35 mouse cellular contexts compared by ENCODE assay signal in genomic region chr1:74135326-74135950, GRCm38 (mm10). TPM values are rescaled to one million over a fixed set of nuclear protein-coding genes. Genes with fewer than 3 reads are reported as not detected.
DNase-seq lines count a peak whose midpoint lies in the region; ATAC-seq and TF ChIP-seq lines count a peak whose summit lies in the region.
"Had no signal": no experiment of that assay in that cellular context is flagged by ENCODE, and none has a peak within 500 bp of the region (broad histone marks: within the 10 kb centered on the region; RNA-seq: fewer than 3 reads in every experiment).

No protein-coding gene starts in this region.

- H3K27me3 ChIP-seq in megakaryocyte, embryonic 14.5 days (replicated peaks) = peaks cover 37% of the 10 kb centered on the region
- H3K27me3 ChIP-seq in Patski (peaks cover 5% of the 10 kb centered on the region), myocyte (ENCODE audit: control insufficient read depth, insufficient read depth, insufficient read length) (no peaks in the 10 kb centered on the region)
- H3K27me3 ChIP-seq in liver, embryonic 13.5 days = peaks cover 3% of the 10 kb centered on the region; the same call in 1 of the 2 replicates
- no peaks in the 10 kb centered on the region for H3K27me3 ChIP-seq in kidney, embryonic 16.5 days (ENCODE audit: insufficient read depth, low read length)
- H3K27me3 ChIP-seq: embryonic facial prominence, embryonic 15.5 days; forebrain, embryonic 15.5 days; hindbrain, embryonic 13.5 days; kidney, embryonic 15.5 days; neural tube, embryonic 15.5 days had no signal

- peak; percentile 12 for DNase-seq in Patski (ENCODE audit: low read depth, low spot score)
- DNase-seq in liver, embryonic 13.5 days = peak; percentile 43
- DNase-seq in left cerebral cortex, adult 18-20 months (ENCODE audit: low spot score in 2 of 2) = no peak
- DNase-seq in gastrocnemius, adult 2 months = no peak
- DNase-seq: cerebellum, adult 2 months; cerebellum, postnatal 25 days; gastrocnemius, postnatal 10 days; heart, adult 11 months; kidney, adult 11 months; layer of hippocampus, adult 9-11 months; midbrain, embryonic 14.5 days; right cerebral cortex, adult 18-20 months; right cerebral cortex, postnatal 4 days; thymus, postnatal 36 days had no signal

- no peak for TF ChIP-seq CTCF in Patski (IDR thresholded peaks at IDR 0.05)
- no peak for TF ChIP-seq CTCF in gastrocnemius, adult 2 months (IDR thresholded peaks at IDR 0.05)

- POLR2A ChIA-PET in Patski (lab: Charles Lee) = interaction anchor here (0.5 to 0.9 kb wide), 2 partner anchors 9 to 199 kb away, joined by 3 read pairs; no protein-coding TSS in a partner anchor

- H3ac ChIP-seq in myocyte (ENCODE audit: control insufficient read depth, insufficient read length) = no peak overlapping the region

- H3K4me2 ChIP-seq in liver, embryonic 13.5 days = peak overlapping the region; percentile 29
- H3K4me2 ChIP-seq in myocyte (ENCODE audit: low read depth) = peak overlapping the region; percentile 50
- H3K4me2 ChIP-seq in kidney, embryonic 16.5 days (replicated peaks; ENCODE audit: low read depth, low read length) = no peak overlapping the region
- H3K4me2 ChIP-seq: embryonic facial prominence, embryonic 15.5 days; forebrain, embryonic 15.5 days; hindbrain, embryonic 13.5 days; kidney, embryonic 15.5 days; neural tube, embryonic 15.5 days had no signal

- ATAC-seq in megakaryocyte, adult 5-6 weeks (ENCODE audit: poor library complexity, severe bottlenecking) = no peak
- no peak for ATAC-seq in Patski
- ATAC-seq in liver, embryonic 13.5 days (ENCODE audit: low read depth) = peak; percentile 82
- ATAC-seq in kidney, embryonic 16.5 days (ENCODE audit: low FRiP score, low TSS enrichment) = no peak
- ATAC-seq: forebrain, embryonic 15.5 days had no signal

- H3K9me3 ChIP-seq in megakaryocyte, embryonic 14.5 days = peaks cover 6% of the 10 kb centered on the region
- no peaks in the 10 kb centered on the region for H3K9me3 ChIP-seq in liver, embryonic 13.5 days (replicated peaks)
- H3K9me3 ChIP-seq in kidney, embryonic 16.5 days (ENCODE audit: low read length) = no peaks in the 10 kb centered on the region
- H3K9me3 ChIP-seq: embryonic facial prominence, embryonic 15.5 days; forebrain, embryonic 15.5 days; hindbrain, embryonic 13.5 days; kidney, embryonic 15.5 days; neural tube, embryonic 15.5 days had no signal

- no peaks in the 10 kb centered on the region for H3K79me2 ChIP-seq in myocyte (ENCODE audit: control insufficient read depth, insufficient read depth)

- CTCF ChIA-PET in Patski (lab: Charles Lee) = interaction anchor here (1.3 to 1.8 kb wide), 2 partner anchors 9 to 13 kb away, joined by 3 to 6 read pairs; no protein-coding TSS in a partner anchor

- in situ Hi-C loops in Patski (cut with MboI; ENCODE audit: low pct_unique_long_range_greater_than_20kb) = no loop called here

- H3K4me1 ChIP-seq in megakaryocyte, embryonic 14.5 days = peaks cover 69% of the 10 kb centered on the region
- peaks cover 20% of the 10 kb centered on the region for H3K4me1 ChIP-seq in liver, embryonic 13.5 days (replicated peaks)
- no peaks in the 10 kb centered on the region for H3K4me1 ChIP-seq in kidney, embryonic 16.5 days (ENCODE audit: insufficient read depth, low read length)
- H3K4me1 ChIP-seq: embryonic facial prominence, embryonic 15.5 days; forebrain, embryonic 15.5 days; hindbrain, embryonic 13.5 days; kidney, embryonic 15.5 days; neural tube, embryonic 15.5 days had no signal

- H3K27ac ChIP-seq in liver, embryonic 13.5 days = no peak overlapping the region
- H3K27ac ChIP-seq in kidney, embryonic 16.5 days (ENCODE audit: low read length) = no peak overlapping the region
- H3K27ac ChIP-seq in gastrocnemius, adult 2 months = no peak overlapping the region
- H3K27ac ChIP-seq: embryonic facial prominence, embryonic 15.5 days; forebrain, embryonic 15.5 days; hindbrain, embryonic 13.5 days; kidney, embryonic 15.5 days; left cerebral cortex, adult 2 months; macrophage; neural tube, embryonic 15.5 days had no signal

- peak overlapping the region; percentile 77 for H3K4me3 ChIP-seq in megakaryocyte, embryonic 14.5 days (replicated peaks)
- no peak overlapping the region for H3K4me3 ChIP-seq in liver, embryonic 13.5 days (replicated peaks)
- no peak overlapping the region for H3K4me3 ChIP-seq in myocyte
- H3K4me3 ChIP-seq in kidney, embryonic 16.5 days (ENCODE audit: low read length) = no peak overlapping the region
- no peak overlapping the region for H3K4me3 ChIP-seq in gastrocnemius, adult 2 months
- H3K4me3 ChIP-seq: embryonic facial prominence, embryonic 15.5 days; forebrain, embryonic 15.5 days; hindbrain, embryonic 13.5 days; kidney, embryonic 15.5 days; left cerebral cortex, adult 2 months; neural tube, embryonic 15.5 days had no signal

- intact Hi-C loops in gastrocnemius, adult 2 months (cut with DNase I) = no loop called here

- WGBS in liver, embryonic 13.5 days (ENCODE audit: insufficient replicate concordance) = 24% methylated on average over 6 of the region's 6 CpGs
- 76% methylated on average over 6 of the region's 6 CpGs for WGBS in kidney, embryonic 16.5 days

- TF ChIP-seq POLR2A in myocyte (IDR thresholded peaks at IDR 0.05; ENCODE audit: insufficient read length, low read depth) = no peak

- H3K9ac ChIP-seq in liver, embryonic 13.5 days = no peak overlapping the region
- no peak overlapping the region for H3K9ac ChIP-seq in kidney, embryonic 16.5 days (replicated peaks; ENCODE audit: low read length)
- H3K9ac ChIP-seq: embryonic facial prominence, embryonic 15.5 days; forebrain, embryonic 15.5 days; hindbrain, embryonic 13.5 days; kidney, embryonic 15.5 days; neural tube, embryonic 15.5 days had no signal

- H3K36me3 ChIP-seq in megakaryocyte, embryonic 14.5 days (replicated peaks; ENCODE audit: low read length) = no peaks in the 10 kb centered on the region
- no peaks in the 10 kb centered on the region for H3K36me3 ChIP-seq in liver, embryonic 13.5 days
- H3K36me3 ChIP-seq in myocyte (ENCODE audit: control insufficient read depth, insufficient read depth) = no peaks in the 10 kb centered on the region
- no peaks in the 10 kb centered on the region for H3K36me3 ChIP-seq in kidney, embryonic 16.5 days (ENCODE audit: insufficient read depth, low read length)
- H3K36me3 ChIP-seq: embryonic facial prominence, embryonic 15.5 days; forebrain, embryonic 15.5 days; hindbrain, embryonic 13.5 days; kidney, embryonic 15.5 days; neural tube, embryonic 15.5 days had no signal

TF ChIP-seq in myocyte, 11 proteins besides CTCF, POLR2A, EP300 and RAD21:
- TF ChIP-seq MYOG (IDR thresholded peaks at IDR 0.05; ENCODE audit: control insufficient read depth in 1 of 3, insufficient read depth in 1 of 3, insufficient read length in 2 of 3, low read depth in 2 of 3) (no peak), USF1 (IDR thresholded peaks at IDR 0.05; ENCODE audit: low read depth) (no peak)

RNA-seq across cellular contexts. Expression of gene Rufy4, which starts 10.1 kb away (rescaled TPM):
- polyA plus RNA-seq in megakaryocyte, embryonic 14.5 days (2012; ENCODE audit: insufficient read depth, low replicate concordance) = 0.41 TPM in 1 of 2 replicates, not detected in the other
- 0.25 and 0.38 TPM in 2 replicates for total RNA-seq in megakaryocyte, adult 5-6 weeks (2015)
- 1.1 and 2.5 TPM in 2 replicates for total RNA-seq in megakaryocyte, adult 5-6 weeks (2017)
- polyA plus RNA-seq in Patski (2021) (0.72 TPM), myocyte (2012; fragmentation: generic; extraction: Trizol) (not detected)
- polyA plus RNA-seq in liver, embryonic 13.5 days (2015; fragmentation: Nextera tagmentation; extraction: Ambion mirVana) = 0.10 TPM in 2 replicates
- polyA plus RNA-seq in kidney, embryonic 16.5 days (2015; fragmentation: Nextera tagmentation; extraction: Ambion mirVana) = 0.22 and 0.32 TPM in 2 replicates
- not detected for total RNA-seq in left cerebral cortex, adult 18-20 months (2021)
- under 1 TPM in 1 of 2 experiments, not detected in 1; 0.08 TPM for total RNA-seq in gastrocnemius, adult 2 months (2021)
- total RNA-seq: left cerebral cortex, postnatal 36 days had no signal
- polyA plus RNA-seq: macrophage had no signal

RNA-seq across cellular contexts. Expression of gene Tns1, which starts 11.2 kb away (rescaled TPM):
- polyA plus RNA-seq in megakaryocyte, embryonic 14.5 days (2012; ENCODE audit: insufficient read depth, low replicate concordance) = 13.2 and 21.9 TPM in 2 replicates
- 4.9 and 5.5 TPM in 2 replicates for total RNA-seq in megakaryocyte, adult 5-6 weeks (2015)
- total RNA-seq in megakaryocyte, adult 5-6 weeks (2017) = 2.9 and 3.2 TPM in 2 replicates
- polyA plus RNA-seq in Patski (2021) (393 TPM), myocyte (2012; fragmentation: generic; extraction: Trizol) (111 TPM)
- 11.3 and 11.7 TPM in 2 replicates for polyA plus RNA-seq in liver, embryonic 13.5 days (2015; fragmentation: Nextera tagmentation; extraction: Ambion mirVana)
- 77.3 and 78.3 TPM in 2 replicates for polyA plus RNA-seq in kidney, embryonic 16.5 days (2015; fragmentation: Nextera tagmentation; extraction: Ambion mirVana)
- total RNA-seq in left cerebral cortex, adult 18-20 months (2021) = 10 to 100 TPM; 36.7 to 39.6 TPM
- 100 to 1,000 TPM; 294 to 305 TPM for total RNA-seq in gastrocnemius, adult 2 months (2021)

RNA-seq across cellular contexts. Expression of gene Cxcr2, which starts 18.4 kb away (rescaled TPM):
- 0.70 TPM in 1 of 2 replicates, not detected in the other for polyA plus RNA-seq in megakaryocyte, embryonic 14.5 days (2012; ENCODE audit: insufficient read depth, low replicate concordance)
- 63.7 and 72.6 TPM in 2 replicates for total RNA-seq in megakaryocyte, adult 5-6 weeks (2015)
- total RNA-seq in megakaryocyte, adult 5-6 weeks (2017) = 77.3 and 107 TPM in 2 replicates
- 0.01 TPM for polyA plus RNA-seq in Patski (2021)
- polyA plus RNA-seq in liver, embryonic 13.5 days (2015; fragmentation: Nextera tagmentation; extraction: Ambion mirVana) = 0.53 and 0.89 TPM in 2 replicates
- polyA plus RNA-seq in myocyte (2012; fragmentation: generic; extraction: Trizol) = not detected
- polyA plus RNA-seq in kidney, embryonic 16.5 days (2015; fragmentation: Nextera tagmentation; extraction: Ambion mirVana) = 0.11 and 0.24 TPM in 2 replicates
- not detected for total RNA-seq in left cerebral cortex, adult 18-20 months (2021)
- under 1 TPM in 1 of 2 experiments, not detected in 1; 0.10 TPM for total RNA-seq in gastrocnemius, adult 2 months (2021)
- total RNA-seq: left cerebral cortex, adult 2 months had no signal
- polyA plus RNA-seq: heart, embryonic 14.5 days; midbrain, embryonic 14.5 days had no signal

RNA-seq across cellular contexts. Expression of gene Cxcr1, which starts 59.0 kb away (rescaled TPM):
- polyA plus RNA-seq in megakaryocyte, embryonic 14.5 days (2012; ENCODE audit: insufficient read depth, low replicate concordance) = not detected in 2 replicates
- total RNA-seq in megakaryocyte, adult 5-6 weeks (2015) = 0.20 and 0.87 TPM in 2 replicates
- total RNA-seq in megakaryocyte, adult 5-6 weeks (2017) = 0.18 TPM in 1 of 2 replicates, not detected in the other
- polyA plus RNA-seq in Patski (2021) (not detected), myocyte (2012; fragmentation: generic; extraction: Trizol) (not detected)
- not detected in 2 replicates for polyA plus RNA-seq in liver, embryonic 13.5 days (2015; fragmentation: Nextera tagmentation; extraction: Ambion mirVana)
- polyA plus RNA-seq in kidney, embryonic 16.5 days (2015; fragmentation: Nextera tagmentation; extraction: Ambion mirVana) = not detected in 2 replicates
- not detected for total RNA-seq in left cerebral cortex, adult 18-20 months (2021)
- total RNA-seq in gastrocnemius, adult 2 months (2021) = not detected
- total RNA-seq: adrenal gland, adult 18-20 months; adrenal gland, postnatal 4 days; gastrocnemius, postnatal 10 days; heart, postnatal 25 days; left cerebral cortex, adult 2 months; left cerebral cortex, postnatal 36 days had no signal
- polyA plus RNA-seq: C2C12; cerebellum, adult 2 months; embryonic facial prominence, embryonic 15.5 days; forebrain, embryonic 15.5 days; heart, embryonic 14.5 days; hindbrain, embryonic 13.5 days; kidney, embryonic 15.5 days; large intestine, adult 2 months; limb, embryonic 14.5 days; lung, embryonic 16.5 days; macrophage; midbrain, embryonic 14.5 days; neural tube, embryonic 15.5 days; stomach, embryonic 14.5 days had no signal

Comparison
In these comparisons a context has a peak if more than half of its experiments do, and no peak if none do; other contexts are left out.
1. DNase-seq: peak in Patski (single experiment) and liver, embryonic 13.5 days (single experiment); none in left cerebral cortex, adult 18-20 months (0 of 2) and gastrocnemius, adult 2 months (single experiment).